Mouse (Mus musculus): Measurements from ENCODE around the gene Iglon5. TPM values are rescaled to one million over a fixed set of nuclear protein-coding genes. Genes with fewer than 3 reads are reported as not detected.

Gene Iglon5
- not detected in 2 replicates for polyA plus RNA-seq (2015; fragmentation: Nextera tagmentation; extraction: Ambion mirVana)

- Histone ChIP-seq H3K9ac (replicated peaks) (no peak within 1 kb of the TSS), H3K27me3 (ENCODE audit: insufficient read depth, low read length) (peaks cover 23% of the 10 kb centered on the region), H3K4me3 (ENCODE audit: low read depth, low read length) (0 out of 2 replicates have a peak within 1 kb of the TSS, but pooled peaks have one; percentile 2), H3K9me3 (ENCODE audit: low read length) (no peaks in the 10 kb centered on the region), H3K4me1 (ENCODE audit: insufficient read depth) (no peaks in the 10 kb centered on the region), H3K27ac (ENCODE audit: low read depth) (no peak within 1 kb of the TSS), H3K4me2 (ENCODE audit: low read depth, low read length) (peak within 1 kb of the TSS; percentile 35; the same call in 1 of the 2 replicates), H3K36me3 (replicated peaks; ENCODE audit: insufficient read depth, low read length) (no peaks in the 10 kb centered on the region)
- TF ChIP-seq EP300 (IDR thresholded peaks at IDR 0.05; ENCODE audit: low read depth), result no peak
- TF ChIP-seq CTCF (IDR thresholded peaks at IDR 0.05; ENCODE audit: low read depth), result no peak
- DNase-seq (no peak), ATAC-seq (no peak)
- WGBS (ENCODE audit: insufficient replicate concordance), result 8% methylated on average over 16 of the region's 41 CpGs
Observed at GRCm38 (mm10) chr7:43489631-43490125, at the start of gene Iglon5. Gene Iglon5, minus strand, starts transcription at chr7:43490075.

GRCm38 (mm10) chr7:43538524-43538923 is 48.6 kb upstream of the Iglon5 start:
- Histone ChIP-seq H3K36me3 (replicated peaks; ENCODE audit: insufficient read depth, low read length) (no peaks in the 10 kb centered on the region), H3K27me3 (ENCODE audit: insufficient read depth, low read length) (no peaks in the 10 kb centered on the region), H3K4me1 (ENCODE audit: insufficient read depth) (no peaks in the 10 kb centered on the region; the same call in 1 of the 2 replicates), H3K4me3 (ENCODE audit: low read depth, low read length) (no peak overlapping the region), H3K9ac (replicated peaks) (no peak overlapping the region), H3K27ac (ENCODE audit: low read depth) (no peak overlapping the region), H3K9me3 (ENCODE audit: low read length) (no peaks in the 10 kb centered on the region), H3K4me2 (ENCODE audit: low read depth, low read length) (no peak overlapping the region)
- ATAC-seq, result no peak
- 53% methylated on average over 4 of the region's 4 CpGs for WGBS (ENCODE audit: insufficient replicate concordance)
- no peak for DNase-seq
- TF ChIP-seq CTCF (IDR thresholded peaks at IDR 0.05; ENCODE audit: low read depth) (no peak), EP300 (IDR thresholded peaks at IDR 0.05; ENCODE audit: low read depth) (no peak)

DNA sequence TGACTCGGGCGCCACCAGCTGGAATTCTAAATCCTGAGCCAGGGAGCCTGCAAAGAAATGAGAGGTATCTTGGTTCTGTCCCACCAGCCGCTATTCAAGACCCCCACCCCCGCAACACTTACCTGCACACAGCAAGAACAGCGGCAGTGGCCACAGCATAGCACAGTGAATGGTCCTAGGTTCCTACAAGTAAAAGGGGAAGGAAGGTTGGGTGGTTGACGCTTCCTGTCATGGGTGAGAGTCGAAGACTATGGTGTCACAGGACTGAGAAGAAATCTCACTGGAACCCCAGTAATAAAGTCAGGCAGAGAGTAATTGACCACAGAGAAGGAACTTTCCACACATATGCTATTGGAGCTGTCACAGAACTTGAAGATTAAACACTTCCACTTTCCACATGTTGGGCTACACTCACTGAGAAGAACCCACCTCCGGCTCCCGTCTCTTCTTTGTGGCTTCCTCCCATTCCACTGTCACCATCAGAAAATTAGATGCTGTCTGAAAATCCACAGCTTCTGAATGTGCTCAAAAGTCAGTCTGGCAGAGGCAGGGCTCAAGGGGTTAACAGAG is 43.1 kb upstream of the Iglon5 start:
- DNase-seq, result peak; percentile 21
- Histone ChIP-seq H3K4me1 (ENCODE audit: insufficient read depth) (no peaks in the 10 kb centered on the region), H3K4me3 (ENCODE audit: low read depth, low read length) (peak overlapping the region; percentile 34), H3K27me3 (ENCODE audit: insufficient read depth, low read length) (no peaks in the 10 kb centered on the region), H3K9ac (replicated peaks) (no peak overlapping the region), H3K4me2 (ENCODE audit: low read depth, low read length) (peak overlapping the region; percentile 16; the same call in 1 of the 2 replicates), H3K36me3 (replicated peaks; ENCODE audit: insufficient read depth, low read length) (no peaks in the 10 kb centered on the region; the same call in 1 of the 2 replicates), H3K27ac (ENCODE audit: low read depth) (peak overlapping the region; percentile 71), H3K9me3 (ENCODE audit: low read length) (no peaks in the 10 kb centered on the region)
- ATAC-seq, result peak; percentile 65
- TF ChIP-seq CTCF (IDR thresholded peaks at IDR 0.05; ENCODE audit: low read depth), result no peak
- TF ChIP-seq EP300 (IDR thresholded peaks at IDR 0.05; ENCODE audit: low read depth), result no peak
- 39% methylated on average over 9 of the region's 9 CpGs for WGBS (ENCODE audit: insufficient replicate concordance)

DNA sequence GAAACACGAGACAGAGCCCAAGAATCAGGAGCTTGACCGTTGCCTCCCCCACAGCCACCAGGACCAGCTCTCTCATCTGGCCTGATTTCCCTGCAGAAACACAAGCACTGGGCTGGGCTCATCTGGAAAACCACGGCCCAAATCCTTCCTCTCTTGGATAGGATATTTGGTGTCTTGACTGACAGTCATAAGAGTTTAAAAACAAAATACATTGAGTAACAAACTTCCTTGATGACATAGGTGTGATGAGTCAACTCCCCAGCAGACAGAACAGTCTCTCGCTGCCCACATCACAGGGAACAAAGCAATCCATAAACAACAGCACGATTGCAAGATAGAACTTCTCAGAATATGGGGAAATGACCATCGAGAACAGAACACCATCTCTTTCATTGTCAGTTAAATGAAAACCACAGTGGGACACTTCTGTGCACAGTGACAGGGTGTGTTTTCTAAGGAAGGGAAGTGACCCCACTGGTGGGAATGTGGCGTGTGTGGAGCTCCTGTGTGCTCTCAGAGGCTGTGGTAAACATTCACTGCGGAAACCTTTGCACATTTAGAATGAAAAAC is 40.4 kb upstream of the Iglon5 start:
- peak; percentile 89 for TF ChIP-seq EP300 (IDR thresholded peaks at IDR 0.05; ENCODE audit: low read depth)
- TF ChIP-seq CTCF (IDR thresholded peaks at IDR 0.05; ENCODE audit: low read depth), result no peak
- ATAC-seq (peak; percentile 65), DNase-seq (no peak)
- Histone ChIP-seq H3K27ac (ENCODE audit: low read depth) (peak overlapping the region; percentile 66; the same call in 1 of the 2 replicates), H3K4me3 (ENCODE audit: low read depth, low read length) (no peak overlapping the region), H3K36me3 (replicated peaks; ENCODE audit: insufficient read depth, low read length) (no peaks in the 10 kb centered on the region; the same call in 1 of the 2 replicates), H3K27me3 (ENCODE audit: insufficient read depth, low read length) (no peaks in the 10 kb centered on the region), H3K9me3 (ENCODE audit: low read length) (no peaks in the 10 kb centered on the region), H3K9ac (replicated peaks) (no peak overlapping the region), H3K4me1 (ENCODE audit: insufficient read depth) (no peaks in the 10 kb centered on the region), H3K4me2 (ENCODE audit: low read depth, low read length) (peak overlapping the region; percentile 50)
- 43% methylated on average over 8 of the region's 8 CpGs for WGBS (ENCODE audit: insufficient replicate concordance)

- DNase-seq, result no peak
- H3K4me3 ChIP-seq (ENCODE audit: low read depth, low read length), result no peak overlapping the region
- H3K36me3 ChIP-seq (replicated peaks; ENCODE audit: insufficient read depth, low read length), result no peaks in the 10 kb centered on the region; the same call in 1 of the 2 replicates
- no peaks in the 10 kb centered on the region for H3K27me3 ChIP-seq (ENCODE audit: insufficient read depth, low read length)
- no peaks in the 10 kb centered on the region for H3K4me1 ChIP-seq (ENCODE audit: insufficient read depth)
- 34% methylated on average over 3 of the region's 3 CpGs for WGBS (ENCODE audit: insufficient replicate concordance)
- ATAC-seq, result no peak
- TF ChIP-seq CTCF (IDR thresholded peaks at IDR 0.05; ENCODE audit: low read depth) (peak; percentile 49), EP300 (IDR thresholded peaks at IDR 0.05; ENCODE audit: low read depth) (no peak)
- H3K27ac ChIP-seq (ENCODE audit: low read depth), result no peak overlapping the region
- no peaks in the 10 kb centered on the region for H3K9me3 ChIP-seq (ENCODE audit: low read length)
- no peak overlapping the region for H3K9ac ChIP-seq (replicated peaks)
- no peak overlapping the region for H3K4me2 ChIP-seq (ENCODE audit: low read depth, low read length)
Observed at GRCm38 (mm10) chr7:43525313-43525712, 35.4 kb upstream of the Iglon5 start.

- ATAC-seq (no peak), DNase-seq (no peak)
- no peaks in the 10 kb centered on the region for H3K9me3 ChIP-seq (ENCODE audit: low read length)
- H3K36me3 ChIP-seq (replicated peaks; ENCODE audit: insufficient read depth, low read length), result no peaks in the 10 kb centered on the region
- H3K27ac ChIP-seq (ENCODE audit: low read depth), result no peak overlapping the region
- WGBS (ENCODE audit: insufficient replicate concordance), result 78% methylated on average over 2 of the region's 2 CpGs
- no peak overlapping the region for H3K9ac ChIP-seq (replicated peaks)
- no peaks in the 10 kb centered on the region for H3K27me3 ChIP-seq (ENCODE audit: insufficient read depth, low read length)
- H3K4me2 ChIP-seq (ENCODE audit: low read depth, low read length), result no peak overlapping the region
- H3K4me1 ChIP-seq (ENCODE audit: insufficient read depth), result no peaks in the 10 kb centered on the region
- H3K4me3 ChIP-seq (ENCODE audit: low read depth, low read length), result no peak overlapping the region
- TF ChIP-seq CTCF (IDR thresholded peaks at IDR 0.05; ENCODE audit: low read depth), result no peak
- TF ChIP-seq EP300 (IDR thresholded peaks at IDR 0.05; ENCODE audit: low read depth), result no peak
Observed at GRCm38 (mm10) chr7:43522776-43523175, 32.9 kb upstream of the Iglon5 start.

All from liver, postnatal 0 days (tissue).